Mouse (Mus musculus): ENCODE data around the gene Chrnb4. TPM values are rescaled to one million over a fixed set of nuclear protein-coding genes. Genes with fewer than 3 reads are reported as not detected.
A peak's percentile ranks its signal among the peaks of the same experiment; 100 is the strongest.

The Chrnb4 gene
- polyA plus RNA-seq, 1 experiment from 2014 or later, result 0.05 TPM

DNA sequence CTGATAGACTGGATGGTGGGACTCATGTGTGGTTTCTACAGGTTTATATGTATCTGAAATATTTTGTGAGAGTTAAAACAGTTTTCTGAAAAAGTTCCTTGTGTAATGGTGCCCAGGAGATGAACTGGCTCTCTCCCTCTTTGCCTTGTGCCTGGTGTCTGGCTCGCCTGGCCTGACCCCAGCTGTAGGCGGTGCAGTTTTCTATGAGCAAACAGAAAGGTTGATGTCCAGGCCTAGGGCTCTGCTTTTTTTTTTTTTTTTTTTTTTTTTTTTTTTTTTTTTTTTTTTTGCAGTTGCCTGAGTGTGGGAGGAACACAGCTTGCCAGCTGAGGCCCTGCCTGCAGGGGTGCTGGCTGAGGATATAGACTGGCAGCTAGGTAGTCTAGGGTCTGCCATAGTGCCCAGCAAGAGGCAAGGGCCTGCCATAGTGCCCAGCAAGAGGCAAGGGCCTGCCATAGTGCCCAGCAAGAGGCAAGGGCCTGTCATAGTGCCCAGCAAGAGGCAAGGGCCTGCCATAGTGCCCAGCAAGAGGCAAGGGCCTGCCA lies 6.9 kb upstream of the Chrnb4 start:
- in situ Hi-C loops (cut with MboI; ENCODE audit: low pct_unique_long_range_greater_than_20kb), result no loop called here
- ChIA-PET CTCF (interaction anchor here (2.0 kb wide), 1 partner anchor 256 kb away, joined by 4 read pairs; no protein-coding TSS in a partner anchor), POLR2A (no interaction called here)
- DNase-seq (ENCODE audit: low read depth, low spot score) (no peak), ATAC-seq (no peak)
- no peak for TF ChIP-seq CTCF (IDR thresholded peaks at IDR 0.05)
- H3K27me3 ChIP-seq, result no peaks in the 10 kb centered on the region

- TF ChIP-seq CTCF (IDR thresholded peaks at IDR 0.05), result peak; percentile 62
- ChIA-PET POLR2A (interaction anchor here (0.6 kb wide), 1 partner anchor 20 kb away, joined by 6 read pairs; the partner anchor contains the start of gene Chrna3), CTCF (interaction anchor here (0.6 to 4.9 kb wide), 12 partner anchors 9 to 265 kb away, joined by 3 to 54 read pairs (median 4); no protein-coding TSS in a partner anchor)
- in situ Hi-C loops (cut with MboI; ENCODE audit: low pct_unique_long_range_greater_than_20kb), result loop anchor here (5.0 kb wide), 1 partner anchor 66 kb away; no protein-coding TSS in a partner anchor
- DNase-seq (ENCODE audit: low read depth, low spot score), result no peak
- ATAC-seq, result no peak
- H3K27me3 ChIP-seq, result peaks cover 15% of the 10 kb centered on the region
These were observed 1.8 kb downstream of the Chrnb4 start for GRCm38 (mm10) chr9:55046764-55047163.

DNA sequence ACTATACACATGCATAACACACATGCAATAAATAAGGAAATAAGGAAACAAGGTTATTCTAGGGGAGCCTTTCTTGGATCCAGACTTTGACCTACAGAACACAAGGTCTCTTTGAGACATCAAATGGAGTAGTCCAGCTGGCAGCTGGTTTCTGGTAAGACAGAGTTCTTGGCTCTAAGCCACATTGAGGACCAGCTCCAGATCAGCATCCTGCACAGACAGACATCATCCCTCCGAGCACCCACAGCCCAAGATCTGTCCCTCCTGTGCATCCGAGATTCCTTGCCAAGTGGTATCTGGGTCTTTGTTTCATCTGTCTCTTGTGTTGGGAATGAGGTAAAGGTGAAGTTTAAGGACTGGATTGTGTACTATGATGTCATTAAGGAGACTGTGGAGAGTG lies 3.6 kb downstream of the Chrnb4 start:
- ChIA-PET CTCF (interaction anchor here (1.3 to 4.9 kb wide), 3 partner anchors 23 to 64 kb away, joined by 3 to 54 read pairs (median 4); no protein-coding TSS in a partner anchor), POLR2A (no interaction called here)
- no peak for TF ChIP-seq CTCF (IDR thresholded peaks at IDR 0.05)
- H3K27me3 ChIP-seq, result peaks cover 15% of the 10 kb centered on the region
- in situ Hi-C loops (cut with MboI; ENCODE audit: low pct_unique_long_range_greater_than_20kb), result loop anchor here (5.0 kb wide), 1 partner anchor 67 kb away; no protein-coding TSS in a partner anchor
- DNase-seq (ENCODE audit: low read depth, low spot score) (no peak), ATAC-seq (no peak)

- H3K27me3 ChIP-seq, result peaks cover 15% of the 10 kb centered on the region
- no peak for ATAC-seq
- in situ Hi-C loops (cut with MboI; ENCODE audit: low pct_unique_long_range_greater_than_20kb), result no loop called here
- POLR2A ChIA-PET, result interaction anchor here (0.6 kb wide), 1 partner anchor 282 kb away, joined by 3 read pairs; no protein-coding TSS in a partner anchor
- TF ChIP-seq CTCF (IDR thresholded peaks at IDR 0.05), result no peak
- DNase-seq (ENCODE audit: low read depth, low spot score), result no peak
- CTCF ChIA-PET, result interaction anchor here (1.2 to 1.5 kb wide), 2 partner anchors 10 to 67 kb away, joined by 4 to 5 read pairs; no protein-coding TSS in a partner anchor
These were observed 4.9 kb downstream of the Chrnb4 start for GRCm38 (mm10) chr9:55043688-55044087.

- in situ Hi-C loops (cut with MboI; ENCODE audit: low pct_unique_long_range_greater_than_20kb), result no loop called here
- ChIA-PET POLR2A (no interaction called here), CTCF (interaction anchor here (1.0 kb wide), 1 partner anchor 71 kb away, joined by 3 read pairs; no protein-coding TSS in a partner anchor)
- no peak for ATAC-seq
- TF ChIP-seq CTCF (IDR thresholded peaks at IDR 0.05), result no peak
- no peak for DNase-seq (ENCODE audit: low read depth, low spot score)
- peaks cover 5% of the 10 kb centered on the region for H3K27me3 ChIP-seq
These were observed 7.2 kb downstream of the Chrnb4 start for GRCm38 (mm10) chr9:55041389-55041788.

DNA sequence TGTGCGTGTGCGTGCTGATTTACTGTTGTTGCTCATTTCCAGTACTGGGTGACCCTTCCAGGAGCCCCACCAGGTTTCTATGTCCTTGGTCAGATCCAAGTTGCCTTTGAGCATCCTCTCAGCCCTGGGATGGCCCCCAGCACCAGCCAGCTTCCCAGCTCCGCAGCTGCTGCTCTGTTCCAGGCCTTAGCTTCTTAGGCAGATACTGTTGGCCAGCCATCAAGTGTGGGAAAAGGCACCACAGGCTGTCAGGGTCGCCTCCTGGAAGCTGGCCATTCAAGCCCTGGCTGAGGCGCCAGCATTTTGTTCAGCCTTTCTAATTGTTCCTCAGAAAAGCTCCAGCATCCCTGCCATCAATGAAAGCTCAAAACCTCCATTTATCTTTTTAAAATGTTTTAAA lies 8.6 kb downstream of the Chrnb4 start:
- CTCF ChIA-PET, result no interaction called here
- DNase-seq (ENCODE audit: low read depth, low spot score) (no peak), ATAC-seq (no peak)
- peaks cover 6% of the 10 kb centered on the region for H3K27me3 ChIP-seq
- TF ChIP-seq CTCF (IDR thresholded peaks at IDR 0.05), result no peak
- in situ Hi-C loops (cut with MboI; ENCODE audit: low pct_unique_long_range_greater_than_20kb), result loop anchor here (10.0 kb wide), 1 partner anchor 345 kb away; no protein-coding TSS in a partner anchor
- POLR2A ChIA-PET, result no interaction called here

GRCm38 (mm10) chr9:55038948-55039347 lies 9.6 kb downstream of the Chrnb4 start:
- DNase-seq (ENCODE audit: low read depth, low spot score) (no peak), ATAC-seq (no peak)
- POLR2A ChIA-PET, result no interaction called here
- H3K27me3 ChIP-seq, result peaks cover 6% of the 10 kb centered on the region
- in situ Hi-C loops (cut with MboI; ENCODE audit: low pct_unique_long_range_greater_than_20kb), result loop anchor here (10.0 kb wide), 1 partner anchor 346 kb away; no protein-coding TSS in a partner anchor
- no peak for TF ChIP-seq CTCF (IDR thresholded peaks at IDR 0.05)
- CTCF ChIA-PET, result no interaction called here

- ATAC-seq (no peak), DNase-seq (ENCODE audit: low read depth, low spot score) (no peak)
- TF ChIP-seq CTCF (IDR thresholded peaks at IDR 0.05), result no peak
- ChIA-PET CTCF (interaction anchor here (0.9 to 1.4 kb wide), 2 partner anchors 9 to 72 kb away, joined by 3 read pairs; no protein-coding TSS in a partner anchor), POLR2A (no interaction called here)
- in situ Hi-C loops (cut with MboI; ENCODE audit: low pct_unique_long_range_greater_than_20kb), result loop anchor here (10.0 kb wide), 1 partner anchor 353 kb away; no protein-coding TSS in a partner anchor
- H3K27me3 ChIP-seq, result peaks cover 24% of the 10 kb centered on the region
These were observed 17.0 kb downstream of the Chrnb4 start for GRCm38 (mm10) chr9:55031435-55032167.

GRCm38 (mm10) chr9:55026275-55026663 lies 22.3 kb downstream of the Chrnb4 start, which contains the start of gene Chrna3:
Gene Chrna3 (minus strand): TSS chr9:55026562.
- ATAC-seq, result peak; percentile 22
- peaks cover 36% of the 10 kb centered on the region for H3K27me3 ChIP-seq
- POLR2A ChIA-PET, result interaction anchor here (0.6 kb wide), 1 partner anchor 20 kb away, joined by 6 read pairs; no protein-coding TSS in a partner anchor
- no peak for TF ChIP-seq CTCF (IDR thresholded peaks at IDR 0.05)
- in situ Hi-C loops (cut with MboI; ENCODE audit: low pct_unique_long_range_greater_than_20kb), result loop anchor here (10.0 kb wide), 1 partner anchor 289 kb away; no protein-coding TSS in a partner anchor
- CTCF ChIA-PET, result no interaction called here
- DNase-seq (ENCODE audit: low read depth, low spot score), result no peak

- no peak for TF ChIP-seq CTCF (IDR thresholded peaks at IDR 0.05)
- H3K27me3 ChIP-seq, result peaks cover 36% of the 10 kb centered on the region
- CTCF ChIA-PET, result interaction anchor here (1.2 to 2.9 kb wide), 2 partner anchors 12 to 88 kb away, joined by 4 to 9 read pairs; no protein-coding TSS in a partner anchor
- in situ Hi-C loops (cut with MboI; ENCODE audit: low pct_unique_long_range_greater_than_20kb), result loop anchor here (10.0 kb wide), 1 partner anchor 289 kb away; no protein-coding TSS in a partner anchor
- POLR2A ChIA-PET, result no interaction called here
- ATAC-seq (no peak), DNase-seq (ENCODE audit: low read depth, low spot score) (no peak)
These were observed 22.9 kb downstream of the Chrnb4 start for GRCm38 (mm10) chr9:55025534-55026274.
